Mouse (Mus musculus) small intestine, adult 2 months (tissue): Measurements from ENCODE around the gene Tbc1d4. TPM values are rescaled to one million over a fixed set of nuclear protein-coding genes. Genes with fewer than 3 reads are reported as not detected.

ENCODE experiments used
- H3K27ac ChIP-seq: fragments of 200-500 bp; 2 replicates; pipeline ENCODE4 v1.5.1; 2012; ENCODE audit warnings: low read depth, low read length, control low read depth, inconsistent platforms; ENCODE audit not compliant: insufficient read depth
- H3K27me3 ChIP-seq: fragments of 200-500 bp; 2 replicates; pipeline ENCODE4 v1.6.1; 2012; ENCODE audit warnings: mild to moderate bottlenecking, moderate library complexity, low read length, inconsistent platforms; ENCODE audit not compliant: control insufficient read depth, insufficient read depth
- H3K36me3 ChIP-seq: fragments of 200-500 bp; 2 replicates; pipeline ENCODE4 v1.6.1; 2012; ENCODE audit warnings: mild to moderate bottlenecking, low read length, control low read depth, inconsistent platforms; ENCODE audit not compliant: control insufficient read depth, insufficient read depth
- H3K4me1 ChIP-seq: fragments of 200-500 bp; 2 replicates; pipeline ENCODE4 v1.6.1; 2012; ENCODE audit warnings: low read length, inconsistent platforms, mixed read lengths; ENCODE audit not compliant: control insufficient read depth, insufficient read depth, insufficient read length
- H3K4me3 ChIP-seq: fragments of 200-500 bp; 2 replicates; pipeline ENCODE4 v1.5.1; 2012; ENCODE audit warnings: low read depth, mild to moderate bottlenecking, control low read depth, inconsistent platforms, low read length, moderate library complexity
- CTCF ChIP-seq: fragments of 200-500 bp; IDR thresholded peaks from 2 replicates; pipeline ENCODE4 v1.5.1; 2012; ENCODE audit warnings: low read depth, mild to moderate bottlenecking, control low read depth, inconsistent platforms, low read length, moderate library complexity, mixed read lengths; ENCODE audit not compliant: insufficient replicate concordance, insufficient read length; ENCODE audit errors: extremely low read depth
- POLR2A ChIP-seq: fragments of 200-500 bp; IDR thresholded peaks from 2 replicates; pipeline ENCODE4 v1.6.1; 2012; ENCODE audit warnings: low read depth, mild to moderate bottlenecking, control low read depth, inconsistent platforms, low read length, moderate library complexity
- WGBS: fragments of 180-500 bp; shearing (Covaris S2); methylation state at CpG from one replicate; pipeline ENCODE4 v1.1.7; 2018; 5-methylcytosine and 5-hydroxymethylcytosine counted together
- polyA plus RNA-seq: library from polyadenylated mRNA; depleted of rRNA; stranded (reverse); fragments of >200 nt; gene quantifications from 2 replicates; pipeline ENCODE4 v1.2.3, GENCODE M21; 2012

The Tbc1d4 gene
- polyA plus RNA-seq, 1 experiment, result 1.3 TPM

DNA sequence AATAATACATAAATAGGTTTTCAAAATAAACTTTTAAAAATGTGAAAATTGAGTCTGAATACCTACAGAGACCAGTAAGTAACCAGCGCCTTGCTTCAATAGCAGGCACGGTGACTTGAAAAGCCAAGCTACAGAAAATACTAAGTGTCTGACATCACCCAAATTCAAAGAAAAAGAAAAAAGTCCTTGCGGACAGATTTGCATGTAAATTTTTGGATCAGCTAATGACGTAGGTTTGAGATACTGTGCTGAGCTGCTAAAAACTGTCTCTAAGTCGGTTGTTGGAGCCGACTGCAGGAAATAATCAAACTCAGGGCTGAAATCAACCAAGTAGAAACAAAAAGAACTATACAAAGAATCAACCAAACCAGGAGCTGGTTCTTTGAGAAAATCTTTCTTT is 107.1 kb downstream of the Tbc1d4 start:
- no peak overlapping the region for H3K4me3 ChIP-seq
- H3K27me3 ChIP-seq, result no peaks in the 10 kb centered on the region
- H3K4me1 ChIP-seq, result no peaks in the 10 kb centered on the region
- WGBS, result 94% methylated on average over 6 of the region's 6 CpGs
- TF ChIP-seq CTCF (no peak), POLR2A (no peak)
- H3K36me3 ChIP-seq, result no peaks in the 10 kb centered on the region
- H3K27ac ChIP-seq, result no peak overlapping the region

DNA sequence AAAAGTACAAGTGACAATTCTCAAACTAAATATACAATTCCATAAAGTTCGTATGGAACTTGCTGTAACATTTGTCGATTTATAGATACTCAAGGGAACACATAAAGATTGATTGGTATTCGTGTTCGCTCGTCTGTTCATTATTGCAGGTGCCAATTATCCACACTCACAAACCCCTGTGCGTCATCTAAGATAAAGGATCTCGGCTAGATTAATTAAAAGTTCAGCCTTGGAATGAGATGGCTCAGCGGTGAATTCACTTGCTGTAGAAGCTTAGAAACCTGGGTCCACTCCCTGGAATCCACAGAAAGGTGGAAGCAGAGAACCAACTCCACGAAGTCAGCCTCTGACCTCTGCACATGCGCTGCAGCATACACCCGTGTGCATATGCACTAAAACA is 107.5 kb downstream of the Tbc1d4 start:
- Histone ChIP-seq H3K27me3 (no peaks in the 10 kb centered on the region), H3K27ac (no peak overlapping the region), H3K4me3 (no peak overlapping the region), H3K4me1 (no peaks in the 10 kb centered on the region), H3K36me3 (no peaks in the 10 kb centered on the region)
- 90% methylated on average over 11 of the region's 11 CpGs for WGBS
- no peak for TF ChIP-seq CTCF
- no peak for TF ChIP-seq POLR2A

DNA sequence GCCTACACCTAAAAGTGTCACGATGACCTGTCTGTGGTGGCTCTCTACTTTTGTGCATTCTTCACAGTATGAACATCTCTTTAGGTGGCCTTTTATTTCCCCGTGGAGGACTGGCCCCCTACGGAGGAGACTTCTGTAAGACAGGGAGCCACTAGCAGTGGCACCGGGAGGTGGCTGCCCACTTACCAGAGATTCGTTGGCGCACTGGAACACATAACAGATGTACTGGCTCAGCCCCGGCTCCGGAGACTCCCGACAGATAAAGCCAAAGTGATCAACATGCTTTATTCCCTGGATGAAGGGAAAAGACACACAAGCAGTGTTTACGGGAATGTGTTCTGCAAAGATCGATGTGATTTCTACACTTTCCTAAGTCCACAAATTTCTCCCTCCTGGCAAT is 108.2 kb downstream of the Tbc1d4 start:
- no peak overlapping the region for H3K27ac ChIP-seq
- WGBS, result 79% methylated on average over 11 of the region's 11 CpGs
- H3K4me1 ChIP-seq, result no peaks in the 10 kb centered on the region
- H3K27me3 ChIP-seq, result no peaks in the 10 kb centered on the region
- no peak for TF ChIP-seq CTCF
- no peak for TF ChIP-seq POLR2A
- H3K4me3 ChIP-seq, result no peak overlapping the region
- H3K36me3 ChIP-seq, result no peaks in the 10 kb centered on the region

DNA sequence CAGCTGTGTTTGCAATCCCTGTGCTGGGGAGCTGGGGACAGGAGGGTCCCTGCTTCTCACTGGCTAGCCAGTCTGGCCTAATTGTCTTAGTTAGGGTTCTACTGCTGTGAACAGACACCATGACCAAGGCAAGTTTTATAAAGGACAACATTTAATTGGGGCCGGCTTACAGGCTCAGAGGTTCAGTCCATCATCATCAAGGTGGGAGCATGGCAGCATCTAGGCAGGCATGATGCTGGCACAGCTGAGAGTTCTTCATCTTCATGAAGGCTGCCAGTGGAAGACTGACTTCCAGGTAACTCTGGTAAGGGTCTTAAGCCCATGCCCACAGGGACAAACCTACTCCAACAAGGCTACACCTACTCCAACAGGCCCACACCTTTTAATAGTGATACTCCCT is 109.2 kb downstream of the Tbc1d4 start:
- no peak for TF ChIP-seq CTCF
- no peak for TF ChIP-seq POLR2A
- H3K27me3 ChIP-seq, result no peaks in the 10 kb centered on the region
- WGBS, result 97% methylated on average over 1 of the region's 1 CpGs
- H3K4me3 ChIP-seq, result no peak overlapping the region
- H3K36me3 ChIP-seq, result no peaks in the 10 kb centered on the region
- H3K27ac ChIP-seq, result no peak overlapping the region
- H3K4me1 ChIP-seq, result no peaks in the 10 kb centered on the region

DNA sequence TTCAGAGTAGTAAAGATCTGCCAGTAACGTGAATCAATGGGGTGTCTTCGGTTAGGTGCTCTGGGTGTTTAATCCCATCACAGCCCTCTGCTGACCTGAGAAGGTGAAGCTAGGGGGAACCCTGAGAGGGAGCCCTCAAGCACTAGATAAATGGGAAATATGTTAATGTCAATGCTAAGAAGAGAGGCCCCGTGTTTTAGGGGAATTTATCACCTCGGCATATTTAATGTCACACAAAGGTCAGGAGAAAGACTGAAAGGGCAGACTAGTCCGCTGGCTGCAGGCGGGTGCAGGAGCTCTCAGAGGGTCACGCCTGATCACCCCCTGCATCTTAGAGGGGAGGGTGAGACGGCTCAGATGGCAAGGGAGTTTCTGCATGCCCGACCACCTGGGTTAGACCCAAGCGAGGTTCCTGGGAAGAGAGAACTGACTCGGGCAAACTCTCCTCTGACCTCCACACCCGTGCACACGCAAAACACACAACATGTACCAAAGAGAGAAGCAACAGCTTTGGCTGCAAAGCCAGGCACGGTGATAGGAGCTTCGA is 120.7 kb downstream of the Tbc1d4 start:
- Histone ChIP-seq H3K4me3 (no peak overlapping the region), H3K27me3 (no peaks in the 10 kb centered on the region), H3K36me3 (no peaks in the 10 kb centered on the region), H3K27ac (no peak overlapping the region), H3K4me1 (no peaks in the 10 kb centered on the region)
- WGBS, result 77% methylated on average over 15 of the region's 15 CpGs
- TF ChIP-seq POLR2A (no peak), CTCF (no peak)

DNA sequence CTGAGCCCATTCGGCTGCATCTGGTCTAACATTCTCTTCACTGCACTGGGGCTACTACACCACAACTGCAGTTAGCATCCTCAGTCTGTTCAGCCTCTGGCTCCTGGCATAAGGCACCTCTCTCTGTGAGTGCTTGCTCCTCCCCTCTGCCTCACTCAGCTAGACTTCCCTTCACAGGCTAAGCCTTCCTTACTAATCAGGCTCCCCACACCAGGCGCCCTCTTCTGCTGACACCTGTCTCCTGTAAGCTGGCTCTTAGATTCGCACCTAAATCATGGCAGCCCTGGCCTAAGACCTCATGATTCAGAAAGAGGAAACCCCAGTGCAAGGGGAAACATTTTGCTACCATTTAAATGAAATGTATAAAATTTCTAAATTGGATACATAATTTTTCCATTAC is 122.4 kb downstream of the Tbc1d4 start:
- 82% methylated on average over 3 of the region's 3 CpGs for WGBS
- H3K27ac ChIP-seq, result no peak overlapping the region
- H3K4me1 ChIP-seq, result no peaks in the 10 kb centered on the region
- TF ChIP-seq CTCF (no peak), POLR2A (no peak)
- H3K27me3 ChIP-seq, result no peaks in the 10 kb centered on the region
- H3K4me3 ChIP-seq, result no peak overlapping the region
- H3K36me3 ChIP-seq, result no peaks in the 10 kb centered on the region

DNA sequence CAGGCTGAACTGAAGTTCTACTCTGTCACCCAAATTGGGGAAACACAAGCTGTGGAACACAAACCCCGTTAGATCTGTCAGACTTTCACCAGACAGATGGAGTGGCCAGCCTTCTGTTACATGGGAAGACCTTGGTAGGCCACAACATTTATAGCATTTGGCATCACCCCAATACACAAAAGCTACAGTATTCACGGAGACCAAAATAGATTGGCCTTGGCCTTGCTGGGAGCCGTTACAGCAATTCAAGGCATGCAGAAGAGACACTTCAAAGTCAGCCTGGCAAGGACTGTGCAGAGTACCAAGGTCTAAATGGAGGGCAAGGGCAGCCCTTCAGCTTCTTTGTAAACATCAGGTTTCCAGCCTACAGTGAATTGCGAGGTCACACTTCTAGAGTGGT is 125.8 kb downstream of the Tbc1d4 start:
- no peak for TF ChIP-seq CTCF
- no peak for TF ChIP-seq POLR2A
- Histone ChIP-seq H3K36me3 (no peaks in the 10 kb centered on the region), H3K4me1 (no peaks in the 10 kb centered on the region), H3K27ac (no peak overlapping the region), H3K4me3 (no peak overlapping the region), H3K27me3 (no peaks in the 10 kb centered on the region)
- WGBS, result 30% methylated on average over 4 of the region's 4 CpGs
